Mouse (Mus musculus): ENCODE results near the gene Hdhd3. TPM values are rescaled to one million over a fixed set of nuclear protein-coding genes. Genes with fewer than 3 reads are reported as not detected.

Gene Hdhd3
- polyA plus RNA-seq, 1 experiment, result 23.7 TPM

GRCm38 (mm10) chr4:62513998-62514506, 10.8 kb upstream of the Hdhd3 start:
- WGBS, result 67% methylated on average over 11 of the region's 11 CpGs
- Histone ChIP-seq H3K27me3 (replicated peaks; ENCODE audit: control insufficient read depth, insufficient read depth, low read length) (no peaks in the 10 kb centered on the region), H3K4me3 (ENCODE audit: insufficient read depth, low read depth, low read length) (no peak overlapping the region), H3K27ac (ENCODE audit: insufficient read depth, low read depth, low read length) (no peak overlapping the region), H3K36me3 (ENCODE audit: control insufficient read depth, insufficient read depth, low read length) (peaks cover 2% of the 10 kb centered on the region; the same call in 1 of the 2 replicates), H3K4me1 (ENCODE audit: control insufficient read depth, insufficient read depth, low read length) (peaks cover 40% of the 10 kb centered on the region)
- TF ChIP-seq CTCF (conservative IDR thresholded peaks at IDR 0.05; ENCODE audit: insufficient read depth, insufficient read length, low read depth, low read length) (no peak), POLR2A (IDR thresholded peaks at IDR 0.05; ENCODE audit: low read depth, low read length) (no peak)
- no peak for DNase-seq

- Histone ChIP-seq H3K36me3 (ENCODE audit: control insufficient read depth, insufficient read depth, low read length) (peaks cover 2% of the 10 kb centered on the region; the same call in 1 of the 2 replicates), H3K4me1 (ENCODE audit: control insufficient read depth, insufficient read depth, low read length) (peaks cover 16% of the 10 kb centered on the region), H3K4me3 (ENCODE audit: insufficient read depth, low read depth, low read length) (no peak overlapping the region), H3K27me3 (replicated peaks; ENCODE audit: control insufficient read depth, insufficient read depth, low read length) (no peaks in the 10 kb centered on the region), H3K27ac (ENCODE audit: insufficient read depth, low read depth, low read length) (no peak overlapping the region)
- TF ChIP-seq CTCF (conservative IDR thresholded peaks at IDR 0.05; ENCODE audit: insufficient read depth, insufficient read length, low read depth, low read length), result no peak
- TF ChIP-seq POLR2A (IDR thresholded peaks at IDR 0.05; ENCODE audit: low read depth, low read length), result no peak
- 44% methylated on average over 11 of the region's 11 CpGs for WGBS
- peak; percentile 93 for DNase-seq
Measured at GRCm38 (mm10) chr4:62509946-62510345, 6.7 kb upstream of the Hdhd3 start.

GRCm38 (mm10) chr4:62508839-62509238, 5.6 kb upstream of the Hdhd3 start:
- Histone ChIP-seq H3K36me3 (ENCODE audit: control insufficient read depth, insufficient read depth, low read length) (peaks cover 2% of the 10 kb centered on the region; the same call in 1 of the 2 replicates), H3K4me1 (ENCODE audit: control insufficient read depth, insufficient read depth, low read length) (peaks cover 15% of the 10 kb centered on the region; the same call in 1 of the 2 replicates), H3K27me3 (replicated peaks; ENCODE audit: control insufficient read depth, insufficient read depth, low read length) (no peaks in the 10 kb centered on the region), H3K4me3 (ENCODE audit: insufficient read depth, low read depth, low read length) (no peak overlapping the region), H3K27ac (ENCODE audit: insufficient read depth, low read depth, low read length) (no peak overlapping the region)
- peak; percentile 57 for DNase-seq
- WGBS, result 37% methylated on average over 5 of the region's 5 CpGs
- TF ChIP-seq CTCF (conservative IDR thresholded peaks at IDR 0.05; ENCODE audit: insufficient read depth, insufficient read length, low read depth, low read length) (no peak), POLR2A (IDR thresholded peaks at IDR 0.05; ENCODE audit: low read depth, low read length) (no peak)

- DNase-seq, result peak; percentile 69
- H3K27me3 ChIP-seq (replicated peaks; ENCODE audit: control insufficient read depth, insufficient read depth, low read length), result no peaks in the 10 kb centered on the region
Measured at GRCm38 (mm10) chr4:62506798-62507197, 3.5 kb upstream of the Hdhd3 start.

GRCm38 (mm10) chr4:62505991-62506390, 2.7 kb upstream of the Hdhd3 start:
- no peak for DNase-seq
- Histone ChIP-seq H3K36me3 (ENCODE audit: control insufficient read depth, insufficient read depth, low read length) (peaks cover 2% of the 10 kb centered on the region; the same call in 1 of the 2 replicates), H3K4me1 (ENCODE audit: control insufficient read depth, insufficient read depth, low read length) (peaks cover 31% of the 10 kb centered on the region), H3K4me3 (ENCODE audit: insufficient read depth, low read depth, low read length) (no peak overlapping the region), H3K27me3 (replicated peaks; ENCODE audit: control insufficient read depth, insufficient read depth, low read length) (no peaks in the 10 kb centered on the region), H3K27ac (ENCODE audit: insufficient read depth, low read depth, low read length) (no peak overlapping the region)
- WGBS, result 58% methylated on average over 3 of the region's 3 CpGs
- no peak for TF ChIP-seq CTCF (conservative IDR thresholded peaks at IDR 0.05; ENCODE audit: insufficient read depth, insufficient read length, low read depth, low read length)
- TF ChIP-seq POLR2A (IDR thresholded peaks at IDR 0.05; ENCODE audit: low read depth, low read length), result no peak

More at GRCm38 (mm10) chr4:62506798-62507197, 3.5 kb upstream of the Hdhd3 start:
- no peak overlapping the region for H3K4me3 ChIP-seq (ENCODE audit: insufficient read depth, low read depth, low read length)
- peaks cover 31% of the 10 kb centered on the region for H3K4me1 ChIP-seq (ENCODE audit: control insufficient read depth, insufficient read depth, low read length)
- TF ChIP-seq POLR2A (IDR thresholded peaks at IDR 0.05; ENCODE audit: low read depth, low read length) (no peak), CTCF (conservative IDR thresholded peaks at IDR 0.05; ENCODE audit: insufficient read depth, insufficient read length, low read depth, low read length) (peak; percentile 65)
- peaks cover 2% of the 10 kb centered on the region; the same call in 1 of the 2 replicates for H3K36me3 ChIP-seq (ENCODE audit: control insufficient read depth, insufficient read depth, low read length)
- H3K27ac ChIP-seq (ENCODE audit: insufficient read depth, low read depth, low read length), result no peak overlapping the region
- 32% methylated on average over 2 of the region's 2 CpGs for whole genome bisulfite sequencing

GRCm38 (mm10) chr4:62502969-62503368, 298 bp downstream of the Hdhd3 start:
- 38% methylated on average over 7 of the region's 7 CpGs for WGBS

GRCm38 (mm10) chr4:62501964-62502732, 1.1 kb downstream of the Hdhd3 start:
- Histone ChIP-seq H3K27me3 (replicated peaks; ENCODE audit: control insufficient read depth, insufficient read depth, low read length) (no peaks in the 10 kb centered on the region), H3K4me3 (ENCODE audit: insufficient read depth, low read depth, low read length) (peak overlapping the region; percentile 62), H3K4me1 (ENCODE audit: control insufficient read depth, insufficient read depth, low read length) (peaks cover 16% of the 10 kb centered on the region), H3K36me3 (ENCODE audit: control insufficient read depth, insufficient read depth, low read length) (no peaks in the 10 kb centered on the region), H3K27ac (ENCODE audit: insufficient read depth, low read depth, low read length) (peak overlapping the region; percentile 92)
- TF ChIP-seq POLR2A (IDR thresholded peaks at IDR 0.05; ENCODE audit: low read depth, low read length) (peak; percentile 69), CTCF (conservative IDR thresholded peaks at IDR 0.05; ENCODE audit: insufficient read depth, insufficient read length, low read depth, low read length) (no peak)
- DNase-seq, result peak; percentile 96
- WGBS, result 1% methylated on average over 38 of the region's 38 CpGs

More at GRCm38 (mm10) chr4:62502969-62503368, 298 bp downstream of the Hdhd3 start:
- Histone ChIP-seq H3K4me3 (ENCODE audit: insufficient read depth, low read depth, low read length) (no peak overlapping the region), H3K27ac (ENCODE audit: insufficient read depth, low read depth, low read length) (peak overlapping the region; percentile 92), H3K27me3 (replicated peaks; ENCODE audit: control insufficient read depth, insufficient read depth, low read length) (no peaks in the 10 kb centered on the region), H3K36me3 (ENCODE audit: control insufficient read depth, insufficient read depth, low read length) (no peaks in the 10 kb centered on the region), H3K4me1 (ENCODE audit: control insufficient read depth, insufficient read depth, low read length) (peaks cover 16% of the 10 kb centered on the region)
- peak; percentile 80 for DNase-seq
- TF ChIP-seq CTCF (conservative IDR thresholded peaks at IDR 0.05; ENCODE audit: insufficient read depth, insufficient read length, low read depth, low read length) (no peak), POLR2A (IDR thresholded peaks at IDR 0.05; ENCODE audit: low read depth, low read length) (no peak)
